Comparison of ENCODE assay signal across 7 mouse cellular contexts in the genomic region with DNA sequence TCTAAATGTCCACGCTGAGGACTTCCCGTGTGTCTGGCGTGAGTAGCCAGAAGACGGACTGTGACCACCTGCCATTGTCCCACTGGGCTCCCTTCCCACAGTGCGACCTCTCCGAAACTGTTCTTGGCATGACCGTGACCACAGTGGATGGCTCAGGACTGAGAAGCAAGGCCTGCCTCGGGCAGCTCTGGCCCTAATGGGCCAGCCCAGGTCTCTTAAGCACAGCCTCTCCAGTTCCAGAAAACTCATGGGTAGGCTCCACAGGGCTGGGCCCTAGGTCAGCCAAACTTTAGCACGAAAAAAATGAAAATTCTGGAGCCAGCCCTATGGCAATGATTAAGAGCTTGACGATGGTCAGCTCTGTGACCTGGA. TPM values are rescaled to one million over a fixed set of nuclear protein-coding genes. Genes with fewer than 3 reads are reported as not detected.
DNase-seq lines count a peak whose midpoint lies in the region; ATAC-seq and TF ChIP-seq lines count a peak whose summit lies in the region.

No protein-coding gene starts in this region.

- H3K36me3 ChIP-seq in lung, embryonic 15.5 days, result no peaks in the 10 kb centered on the region
- no peaks in the 10 kb centered on the region for H3K36me3 ChIP-seq in midbrain, embryonic 16.5 days (ENCODE audit: control insufficient read depth, insufficient read depth, low read length)

- no peaks in the 10 kb centered on the region for H3K9me3 ChIP-seq in lung, embryonic 15.5 days
- no peaks in the 10 kb centered on the region for H3K9me3 ChIP-seq in midbrain, embryonic 16.5 days (replicated peaks; ENCODE audit: control insufficient read depth, low read length, poor library complexity, severe bottlenecking)

- H3K27me3 ChIP-seq in lung, embryonic 15.5 days, result no peaks in the 10 kb centered on the region
- H3K27me3 ChIP-seq in midbrain, embryonic 16.5 days (ENCODE audit: control insufficient read depth, insufficient read depth, low read depth, low read length), result no peaks in the 10 kb centered on the region

- no peak for TF ChIP-seq CTCF in embryonic fibroblast, embryonic 13.5 days (IDR thresholded peaks at IDR 0.05; ENCODE audit: borderline replicate concordance, insufficient read depth, low read length)

- peak overlapping the region; percentile 69 for H3K9ac ChIP-seq in lung, embryonic 15.5 days
- peak overlapping the region; percentile 86 for H3K9ac ChIP-seq in midbrain, embryonic 16.5 days (ENCODE audit: low read depth, low read length)

- H3K27ac ChIP-seq in lung, embryonic 15.5 days, result 0 out of 2 replicates have a peak overlapping the region, but pooled peaks have one; percentile 70
- 0 out of 2 replicates have a peak overlapping the region, but pooled peaks have one; percentile 12 for H3K27ac ChIP-seq in embryonic fibroblast, embryonic 13.5 days (ENCODE audit: insufficient read depth, low read length)
- no peak overlapping the region for H3K27ac ChIP-seq in midbrain, embryonic 16.5 days (ENCODE audit: low read length)

- TF ChIP-seq POLR2A in embryonic fibroblast, embryonic 13.5 days (IDR thresholded peaks at IDR 0.05; ENCODE audit: low read depth, low read length), result no peak

- peaks cover 16% of the 10 kb centered on the region for H3K4me1 ChIP-seq in lung, embryonic 15.5 days
- H3K4me1 ChIP-seq in embryonic fibroblast, embryonic 13.5 days (ENCODE audit: control insufficient read depth, insufficient read depth, low read length), result peaks cover 2% of the 10 kb centered on the region; the same call in 1 of the 2 replicates
- H3K4me1 ChIP-seq in midbrain, embryonic 16.5 days (ENCODE audit: control insufficient read depth, insufficient read depth, low read length), result peaks cover 13% of the 10 kb centered on the region

- WGBS in lung, embryonic 15.5 days, result 52% methylated on average over 10 of the region's 10 CpGs
- WGBS in midbrain, embryonic 16.5 days, result 53% methylated on average over 10 of the region's 10 CpGs

- H3K4me2 ChIP-seq in lung, embryonic 15.5 days, result peak overlapping the region; percentile 94
- H3K4me2 ChIP-seq in midbrain, embryonic 16.5 days (ENCODE audit: low read length), result peak overlapping the region; percentile 92

- H3K4me3 ChIP-seq in lung, embryonic 15.5 days, result peak overlapping the region; percentile 73
- H3K4me3 ChIP-seq in embryonic fibroblast, embryonic 13.5 days (ENCODE audit: insufficient read depth, low read length), result no peak overlapping the region
- peak overlapping the region; percentile 73 for H3K4me3 ChIP-seq in midbrain, embryonic 16.5 days (ENCODE audit: low read depth, low read length)

- no peak for DNase-seq in lung, postnatal 10 days
- DNase-seq in Muller cell, postnatal 12 days (ENCODE audit: inconsistent ontology term), result no peak
- DNase-seq in yolk sac, embryonic 10.5 days (ENCODE audit: low spot score), result no peak

- ATAC-seq in lung, embryonic 15.5 days (ENCODE audit: borderline replicate concordance, extremely low read depth, low FRiP score, low TSS enrichment), result peak; percentile 68
- ATAC-seq in inflammation-experienced regulatory T-cells, adult 6 months, result peak; percentile 14
- peak; percentile 85 for ATAC-seq in midbrain, embryonic 16.5 days

RNA-seq across cellular contexts. Expression of gene Atf3, which starts 6.1 kb away (rescaled TPM):
- 4.1 and 4.3 TPM in 2 replicates for polyA plus RNA-seq in lung, embryonic 15.5 days (2015; fragmentation: Nextera tagmentation; extraction: Ambion mirVana)
- 2.6 and 6.3 TPM in 2 replicates for polyA plus RNA-seq in embryonic fibroblast, embryonic 13.5 days (2011; ENCODE audit: insufficient read length, low read depth, missing spikeins)
- not detected for polyA plus RNA-seq in inflammation-experienced regulatory T-cells, adult 6 months (2017; shearing (Covaris generic))
- 1.2 and 1.6 TPM in 2 replicates for polyA plus RNA-seq in midbrain, embryonic 16.5 days (2015; fragmentation: Nextera tagmentation; extraction: Ambion mirVana)

RNA-seq across cellular contexts. Expression of gene Fam71a, which starts 59.3 kb away (rescaled TPM):
- polyA plus RNA-seq in lung, embryonic 15.5 days (2015; fragmentation: Nextera tagmentation; extraction: Ambion mirVana), result not detected in 2 replicates
- not detected in 2 replicates for polyA plus RNA-seq in embryonic fibroblast, embryonic 13.5 days (2011; ENCODE audit: insufficient read length, low read depth, missing spikeins)
- not detected for polyA plus RNA-seq in inflammation-experienced regulatory T-cells, adult 6 months (2017; shearing (Covaris generic))
- polyA plus RNA-seq in midbrain, embryonic 16.5 days (2015; fragmentation: Nextera tagmentation; extraction: Ambion mirVana), result not detected in 2 replicates

Comparison
In these comparisons a context has a peak if more than half of its experiments do, and no peak if none do; other contexts are left out.
1. ATAC-seq: peak in every context shown above with its lines; median percentile 85 in midbrain, embryonic 16.5 days; 68 in lung, embryonic 15.5 days; 14 in inflammation-experienced regulatory T-cells, adult 6 months.